Mouse (Mus musculus) myocyte (in vitro differentiated cells): ENCODE data around the gene Krt7. TPM values are rescaled to one million over a fixed set of nuclear protein-coding genes. Genes with fewer than 3 reads are reported as not detected.
A peak's percentile ranks its signal among the peaks of the same experiment; 100 is the strongest.

Source experiments
- H3K27me3 ChIP-seq: one replicate; pipeline ENCODE4 v1.6.1; 2011; ENCODE audit not compliant: control insufficient read depth, insufficient read depth, insufficient read length
- H3K36me3 ChIP-seq: one replicate; pipeline ENCODE4 v1.6.1; 2011; ENCODE audit not compliant: control insufficient read depth, insufficient read depth
- H3K4me2 ChIP-seq: one replicate; pipeline ENCODE4 v1.6.1; 2011; ENCODE audit warnings: low read depth, control low read depth
- H3K4me3 ChIP-seq: one replicate; pipeline ENCODE4 v1.5.1; 2011; ENCODE audit warnings: mild to moderate bottlenecking, control low read depth, moderate library complexity
- H3K79me2 ChIP-seq: one replicate; pipeline ENCODE4 v1.6.1; 2011; ENCODE audit not compliant: control insufficient read depth, insufficient read depth
- H3ac ChIP-seq: one replicate; pipeline ENCODE4 v1.6.1; 2011; ENCODE audit not compliant: control insufficient read depth, insufficient read length
- CEBPB ChIP-seq: IDR thresholded peaks from 2 replicates; pipeline ENCODE4 v1.6.1; 2011; ENCODE audit warnings: mild to moderate bottlenecking, moderate library complexity; ENCODE audit not compliant: poor library complexity, insufficient read depth, severe bottlenecking
- E2F4 ChIP-seq: IDR thresholded peaks from one replicate; pipeline ENCODE4 v1.6.1; 2011; ENCODE audit warnings: mild to moderate bottlenecking, control low read depth, moderate library complexity; ENCODE audit not compliant: insufficient read depth
- MAX ChIP-seq: IDR thresholded peaks from one replicate; pipeline ENCODE4 v1.6.1; 2011; ENCODE audit warnings: low read depth, mild to moderate bottlenecking, control low read depth
- MYOD1 ChIP-seq, 3 experiments: IDR thresholded peaks; one replicate each; pipeline ENCODE4 v1.6.1; 2011; ENCODE audit warnings: control low read depth in 2 of 3, low read depth in 2 of 3, mild to moderate bottlenecking in 2 of 3, moderate library complexity in 1 of 3; ENCODE audit not compliant: insufficient read length in 2 of 3, control insufficient read depth in 1 of 3
- MYOG ChIP-seq, 3 experiments: IDR thresholded peaks; one replicate each; pipeline ENCODE4 v1.6.1; 2011; ENCODE audit warnings: control low read depth in 2 of 3, low read depth in 2 of 3, mild to moderate bottlenecking in 2 of 3; ENCODE audit not compliant: insufficient read length in 2 of 3, control insufficient read depth in 1 of 3, insufficient read depth in 1 of 3
- POLR2A ChIP-seq: IDR thresholded peaks from one replicate; pipeline ENCODE4 v1.6.1; 2011; ENCODE audit warnings: low read depth, mild to moderate bottlenecking, control low read depth, moderate library complexity; ENCODE audit not compliant: insufficient read length
- POLR2AphosphoS2 ChIP-seq: IDR thresholded peaks from one replicate; pipeline ENCODE4 v1.6.1; 2011; ENCODE audit warnings: low read depth, control low read depth; ENCODE audit not compliant: insufficient read length
- REST ChIP-seq: IDR thresholded peaks from one replicate; pipeline ENCODE4 v1.6.1; 2011; ENCODE audit warnings: mild to moderate bottlenecking, control low read depth, moderate library complexity; ENCODE audit not compliant: insufficient read depth, insufficient read length
- SRF ChIP-seq: IDR thresholded peaks from one replicate; pipeline ENCODE4 v1.6.1; 2011; ENCODE audit warnings: low read depth; ENCODE audit not compliant: control insufficient read depth, insufficient read length
- TCF12 ChIP-seq: IDR thresholded peaks from one replicate; pipeline ENCODE4 v1.6.1; 2011; ENCODE audit warnings: mild to moderate bottlenecking, control low read depth; ENCODE audit not compliant: poor library complexity, insufficient read depth, severe bottlenecking
- TCF3 ChIP-seq: IDR thresholded peaks from one replicate; pipeline ENCODE4 v1.6.1; 2011; ENCODE audit warnings: low read depth, control low read depth; ENCODE audit not compliant: insufficient read length
- USF1 ChIP-seq: IDR thresholded peaks from one replicate; pipeline ENCODE4 v1.6.1; 2011; ENCODE audit warnings: low read depth, mild to moderate bottlenecking, control low read depth, moderate library complexity
- polyA plus RNA-seq: library from polyadenylated mRNA; unstranded; fragments of >200 nt; fragmentation: generic; extraction: Trizol; gene quantifications from one replicate; pipeline ENCODE4 v1.2.1, GENCODE M21; 2012; ENCODE audit warnings: missing spikeins

The Krt7 gene
- polyA plus RNA-seq, 1 experiment, result 0.04 TPM

DNA sequence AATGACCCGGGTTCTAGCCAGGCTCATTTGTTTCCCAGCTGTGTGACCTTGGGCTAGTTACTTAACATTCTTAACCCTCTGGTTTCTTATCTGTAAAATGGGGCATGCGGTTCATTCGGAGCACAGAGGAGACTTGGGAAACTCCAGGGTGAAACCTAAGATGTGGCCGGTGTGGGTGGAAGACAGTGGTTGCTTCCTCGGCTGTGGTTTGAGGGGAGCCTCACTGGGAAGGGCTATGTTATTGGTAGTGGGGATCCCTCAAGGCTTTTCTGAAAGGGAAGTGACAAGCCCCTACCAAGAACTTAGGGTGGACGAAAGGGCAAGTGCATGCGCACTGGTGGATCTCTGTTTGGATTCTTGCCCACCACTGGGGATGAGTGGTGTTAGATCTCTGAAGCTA, 26.2 kb upstream of the Krt7 start:
- Histone ChIP-seq H3ac (no peak overlapping the region), H3K79me2 (no peaks in the 10 kb centered on the region), H3K27me3 (no peaks in the 10 kb centered on the region), H3K4me2 (peak overlapping the region; percentile 36), H3K4me3 (no peak overlapping the region), H3K36me3 (no peaks in the 10 kb centered on the region)
- TF ChIP-seq MAX (no peak), POLR2AphosphoS2 (no peak), POLR2A (no peak), REST (no peak), TCF12 (no peak), SRF (no peak), MYOG (IDR thresholded peaks at IDR 0.05; ENCODE audit: control insufficient read depth in 1 of 3, insufficient read depth in 1 of 3, insufficient read length in 2 of 3, low read depth in 2 of 3) (no peak)

- no peak for TF ChIP-seq POLR2AphosphoS2
- no peak for TF ChIP-seq POLR2A
- no peak for TF ChIP-seq E2F4
- no peak for TF ChIP-seq REST
- TF ChIP-seq SRF, result no peak
- no peak for TF ChIP-seq TCF12
- TF ChIP-seq MAX, result no peak
- TF ChIP-seq USF1, result no peak
- TF ChIP-seq TCF3, result no peak
- TF ChIP-seq CEBPB, result no peak
- TF ChIP-seq MYOD1 (IDR thresholded peaks at IDR 0.05; ENCODE audit: control insufficient read depth in 1 of 3, insufficient read length in 2 of 3, low read depth in 2 of 3), result no peak
- TF ChIP-seq MYOG (IDR thresholded peaks at IDR 0.05; ENCODE audit: control insufficient read depth in 1 of 3, insufficient read depth in 1 of 3, insufficient read length in 2 of 3, low read depth in 2 of 3), result no peak
- Histone ChIP-seq H3K27me3 (no peaks in the 10 kb centered on the region), H3ac (no peak overlapping the region), H3K36me3 (no peaks in the 10 kb centered on the region), H3K79me2 (no peaks in the 10 kb centered on the region), H3K4me3 (no peak overlapping the region), H3K4me2 (peak overlapping the region; percentile 36)
These were observed 25.8 kb upstream of the Krt7 start for GRCm38 (mm10) chr15:101385064-101385463.

DNA sequence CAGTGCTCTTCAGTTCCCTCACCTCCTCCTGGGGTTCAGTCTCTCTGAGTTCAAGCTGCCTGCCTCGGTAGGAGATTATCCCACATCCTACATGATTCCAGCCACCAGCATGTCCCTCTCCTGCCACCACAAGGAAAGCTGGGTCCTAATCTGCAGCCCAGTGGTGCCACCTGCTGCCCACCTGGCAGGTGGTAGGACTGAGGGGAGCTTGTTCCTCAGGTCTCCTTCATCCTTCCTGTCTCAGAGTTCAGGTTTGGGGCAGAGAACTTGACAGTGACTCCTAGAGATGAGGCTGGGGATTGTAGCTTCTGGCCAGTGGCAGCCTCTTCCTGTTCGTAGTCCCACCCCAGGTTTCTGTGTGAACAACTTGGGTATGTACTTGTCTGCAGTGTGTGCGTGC, 23.7 kb upstream of the Krt7 start:
- Histone ChIP-seq H3K36me3 (no peaks in the 10 kb centered on the region), H3K27me3 (no peaks in the 10 kb centered on the region), H3K4me3 (no peak overlapping the region), H3K4me2 (no peak overlapping the region), H3ac (no peak overlapping the region), H3K79me2 (no peaks in the 10 kb centered on the region)
- TF ChIP-seq USF1 (no peak), SRF (no peak), TCF12 (no peak), MYOD1 (IDR thresholded peaks at IDR 0.05; ENCODE audit: control insufficient read depth in 1 of 3, insufficient read length in 2 of 3, low read depth in 2 of 3) (no peak), CEBPB (no peak), MAX (no peak), POLR2AphosphoS2 (no peak)

DNA sequence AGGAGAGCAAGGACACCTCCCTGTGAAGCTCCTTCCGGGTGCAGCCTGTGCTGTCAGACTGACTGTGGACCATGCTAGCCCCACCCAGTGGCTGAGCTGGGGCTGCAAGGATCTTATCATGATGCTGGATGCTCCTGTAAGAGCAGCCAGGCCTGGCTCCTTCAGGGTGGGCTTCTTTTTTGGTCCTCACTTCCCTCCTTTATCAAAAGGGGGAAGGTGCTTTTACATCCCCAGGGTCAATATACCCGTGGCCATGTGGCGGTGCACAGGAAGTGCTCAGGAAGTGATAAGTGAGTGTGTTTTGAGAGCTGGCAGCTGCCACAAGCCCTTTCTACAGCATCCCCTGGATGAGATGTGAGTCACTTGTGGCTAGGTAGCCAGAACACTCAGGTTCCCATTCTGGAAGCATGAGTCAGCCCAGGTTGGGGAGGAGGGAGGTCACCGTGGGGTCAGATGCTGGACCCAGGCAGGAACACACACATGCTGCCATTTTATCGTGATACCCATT, 22.8 kb upstream of the Krt7 start:
- Histone ChIP-seq H3K4me2 (no peak overlapping the region), H3K27me3 (no peaks in the 10 kb centered on the region), H3K79me2 (no peaks in the 10 kb centered on the region), H3K36me3 (no peaks in the 10 kb centered on the region), H3K4me3 (no peak overlapping the region), H3ac (no peak overlapping the region)
- TF ChIP-seq TCF12, result no peak
- no peak for TF ChIP-seq MAX
- TF ChIP-seq SRF, result no peak
- no peak for TF ChIP-seq TCF3
- TF ChIP-seq POLR2A, result no peak
- no peak for TF ChIP-seq USF1
- no peak for TF ChIP-seq E2F4
- TF ChIP-seq MYOG (IDR thresholded peaks at IDR 0.05; ENCODE audit: control insufficient read depth in 1 of 3, insufficient read depth in 1 of 3, insufficient read length in 2 of 3, low read depth in 2 of 3), result no peak
- TF ChIP-seq MYOD1 (IDR thresholded peaks at IDR 0.05; ENCODE audit: control insufficient read depth in 1 of 3, insufficient read length in 2 of 3, low read depth in 2 of 3), result no peak

- no peak for TF ChIP-seq USF1
- no peak for TF ChIP-seq TCF12
- Histone ChIP-seq H3K79me2 (no peaks in the 10 kb centered on the region), H3K4me2 (no peak overlapping the region), H3K27me3 (no peaks in the 10 kb centered on the region), H3K4me3 (no peak overlapping the region), H3K36me3 (no peaks in the 10 kb centered on the region), H3ac (no peak overlapping the region)
These were observed 20.6 kb upstream of the Krt7 start for GRCm38 (mm10) chr15:101390203-101390602.
